Mouse (Mus musculus): ENCODE measurements at regions not wholly inside any gene's neighbourhood (a gene's known extent, or its start where the extent isn't known, plus 50 kb on each side); places are given as distances from the start of the nearest gene placed in this dataset.

DNA sequence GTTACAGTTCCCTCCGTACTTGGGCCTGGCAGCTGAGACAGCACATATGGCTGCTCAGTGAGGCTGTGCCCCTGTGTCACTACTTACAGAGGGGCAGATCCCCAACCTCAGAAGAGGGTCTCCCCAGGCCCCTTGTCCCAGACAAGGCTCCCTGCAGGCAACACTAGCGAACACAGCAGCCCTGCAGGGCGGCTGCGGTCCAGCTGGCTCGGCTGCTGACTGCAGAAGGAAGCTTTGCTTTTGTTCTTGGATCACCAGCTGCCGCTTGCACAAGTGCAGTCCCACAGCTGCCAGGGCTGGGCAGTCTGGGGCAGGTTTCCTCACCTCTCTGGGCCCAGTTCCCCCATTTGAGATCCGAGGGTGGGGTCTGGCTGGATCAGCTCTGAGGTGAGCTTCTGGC lies 79.5 kb downstream of the Tpra1 start:
- TF ChIP-seq POLR2A (IDR thresholded peaks at IDR 0.05; ENCODE audit: borderline replicate concordance, extremely low read depth, insufficient read depth, insufficient read length) = no peak
- Histone ChIP-seq H3K9ac (ENCODE audit: low read depth, low read length, severe bottlenecking) (no peak overlapping the region), H3K4me2 (replicated peaks; ENCODE audit: low read depth, low read length, severe bottlenecking) (no peak overlapping the region), H3K27me3 (ENCODE audit: control insufficient read depth, insufficient read depth, low read length) (no peaks in the 10 kb centered on the region), H3K4me1 (ENCODE audit: control insufficient read depth, insufficient read depth, low read length) (no peaks in the 10 kb centered on the region), H3K27ac (replicated peaks; ENCODE audit: low read depth, low read length) (no peak overlapping the region), H3K9me3 (ENCODE audit: control insufficient read depth, low read length) (no peaks in the 10 kb centered on the region), H3K4me3 (replicated peaks; ENCODE audit: low read length) (no peak overlapping the region), H3K36me3 (ENCODE audit: control insufficient read depth, insufficient read depth, low read length) (no peaks in the 10 kb centered on the region)
- WGBS = 18% methylated on average over 7 of the region's 7 CpGs
- DNase-seq (ENCODE audit: low spot score) (no peak), ATAC-seq (ENCODE audit: low FRiP score, low read depth) (peak; percentile 32; the same call in 1 of the 2 replicates)

GRCm38 (mm10) chr6:88984170-88984569 lies 82.1 kb downstream of the Tpra1 start:
- no peak for ATAC-seq (ENCODE audit: low FRiP score, low read depth)
- WGBS = 76% methylated on average over 4 of the region's 4 CpGs
- no peak overlapping the region for H3K27ac ChIP-seq (replicated peaks; ENCODE audit: low read depth, low read length)

GRCm38 (mm10) chr6:88984863-88985262 lies 82.8 kb downstream of the Tpra1 start:
- no peaks in the 10 kb centered on the region for H3K36me3 ChIP-seq (ENCODE audit: control insufficient read depth, insufficient read depth, low read length)
- no peaks in the 10 kb centered on the region for H3K27me3 ChIP-seq (ENCODE audit: control insufficient read depth, insufficient read depth, low read length)
- no peak overlapping the region for H3K27ac ChIP-seq (replicated peaks; ENCODE audit: low read depth, low read length)
- H3K4me3 ChIP-seq (replicated peaks; ENCODE audit: low read length) = no peak overlapping the region
- H3K9me3 ChIP-seq (ENCODE audit: control insufficient read depth, low read length) = no peaks in the 10 kb centered on the region
- no peak for TF ChIP-seq POLR2A (IDR thresholded peaks at IDR 0.05; ENCODE audit: borderline replicate concordance, extremely low read depth, insufficient read depth, insufficient read length)
- H3K4me1 ChIP-seq (ENCODE audit: control insufficient read depth, insufficient read depth, low read length) = no peaks in the 10 kb centered on the region
- no peak overlapping the region for H3K9ac ChIP-seq (ENCODE audit: low read depth, low read length, severe bottlenecking)
- H3K4me2 ChIP-seq (replicated peaks; ENCODE audit: low read depth, low read length, severe bottlenecking) = no peak overlapping the region
- DNase-seq (ENCODE audit: low spot score) = no peak
- WGBS = 45% methylated on average over 4 of the region's 4 CpGs
- no peak for ATAC-seq (ENCODE audit: low FRiP score, low read depth)

More at GRCm38 (mm10) chr6:88984170-88984569, 82.1 kb downstream of the Tpra1 start:
- H3K4me2 ChIP-seq (replicated peaks; ENCODE audit: low read depth, low read length, severe bottlenecking) = no peak overlapping the region
- H3K4me3 ChIP-seq (replicated peaks; ENCODE audit: low read length) = no peak overlapping the region
- TF ChIP-seq POLR2A (IDR thresholded peaks at IDR 0.05; ENCODE audit: borderline replicate concordance, extremely low read depth, insufficient read depth, insufficient read length) = no peak
- no peaks in the 10 kb centered on the region for H3K27me3 ChIP-seq (ENCODE audit: control insufficient read depth, insufficient read depth, low read length)
- H3K4me1 ChIP-seq (ENCODE audit: control insufficient read depth, insufficient read depth, low read length) = no peaks in the 10 kb centered on the region
- DNase-seq (ENCODE audit: low spot score) = no peak
- H3K36me3 ChIP-seq (ENCODE audit: control insufficient read depth, insufficient read depth, low read length) = no peaks in the 10 kb centered on the region
- H3K9ac ChIP-seq (ENCODE audit: low read depth, low read length, severe bottlenecking) = no peak overlapping the region
- no peaks in the 10 kb centered on the region for H3K9me3 ChIP-seq (ENCODE audit: control insufficient read depth, low read length)

DNA sequence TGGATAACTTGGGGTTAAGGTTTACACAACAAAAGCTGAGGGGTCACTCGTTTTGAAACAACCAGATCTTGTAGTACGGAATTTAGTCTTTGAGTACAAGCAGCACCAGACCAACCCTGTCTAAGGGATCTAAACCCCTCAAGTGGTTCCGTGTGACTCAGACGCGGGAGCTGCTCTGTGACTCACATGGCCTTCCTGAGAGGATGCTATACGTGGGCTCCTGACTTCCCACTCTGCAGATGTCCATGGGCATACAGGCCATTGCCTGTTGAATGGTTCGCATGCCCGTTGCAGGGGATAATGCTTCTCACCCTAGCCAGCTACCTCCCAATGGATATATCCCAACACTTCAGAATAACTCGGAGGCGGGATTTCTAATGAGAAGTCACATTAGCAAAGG lies 86.5 kb downstream of the Tpra1 start:
- ATAC-seq (ENCODE audit: low FRiP score, low read depth) = no peak
- WGBS = 91% methylated on average over 10 of the region's 10 CpGs
- no peak overlapping the region for H3K9ac ChIP-seq (ENCODE audit: low read depth, low read length, severe bottlenecking)
- no peak overlapping the region for H3K4me2 ChIP-seq (replicated peaks; ENCODE audit: low read depth, low read length, severe bottlenecking)
- no peak overlapping the region for H3K4me3 ChIP-seq (replicated peaks; ENCODE audit: low read length)
- no peak for TF ChIP-seq POLR2A (IDR thresholded peaks at IDR 0.05; ENCODE audit: borderline replicate concordance, extremely low read depth, insufficient read depth, insufficient read length)
- no peaks in the 10 kb centered on the region for H3K9me3 ChIP-seq (ENCODE audit: control insufficient read depth, low read length)
- no peak for DNase-seq (ENCODE audit: low spot score)
- H3K4me1 ChIP-seq (ENCODE audit: control insufficient read depth, insufficient read depth, low read length) = no peaks in the 10 kb centered on the region
- no peaks in the 10 kb centered on the region for H3K36me3 ChIP-seq (ENCODE audit: control insufficient read depth, insufficient read depth, low read length)
- no peak overlapping the region for H3K27ac ChIP-seq (replicated peaks; ENCODE audit: low read depth, low read length)
- H3K27me3 ChIP-seq (ENCODE audit: control insufficient read depth, insufficient read depth, low read length) = no peaks in the 10 kb centered on the region

DNA sequence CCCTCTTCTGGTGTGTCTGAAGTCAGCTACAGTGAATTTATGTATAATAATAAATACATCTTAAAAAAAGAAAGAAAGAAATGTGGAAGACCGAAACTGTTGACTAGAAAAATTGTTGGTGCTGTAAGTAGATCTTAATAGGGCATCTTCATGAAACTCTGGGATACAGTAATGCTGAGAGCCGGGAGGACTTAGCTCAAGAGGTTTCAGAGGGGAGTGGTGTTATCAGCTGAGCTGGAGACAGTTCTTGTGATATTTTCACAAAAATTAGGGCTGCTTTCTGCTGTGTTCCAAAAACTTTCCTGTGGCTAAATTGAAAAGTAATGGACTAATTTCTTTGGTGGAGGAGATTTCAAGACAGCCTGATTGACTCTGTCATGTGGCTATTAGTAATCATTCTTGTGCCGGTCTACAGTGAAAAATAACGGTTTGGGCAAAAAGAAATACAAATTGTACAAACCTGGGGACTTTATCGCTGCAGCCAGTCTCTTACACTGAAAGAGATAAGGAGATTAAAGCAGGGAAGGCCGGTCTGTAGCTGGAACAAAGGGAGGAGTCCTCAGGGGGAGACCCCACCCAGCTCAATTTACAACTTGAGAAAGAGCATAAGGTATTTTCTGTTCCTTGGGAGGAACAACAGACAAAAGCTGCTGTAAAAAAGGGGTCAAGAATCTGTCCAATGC lies 87.7 kb downstream of the Tpra1 start:
- H3K4me2 ChIP-seq (replicated peaks; ENCODE audit: low read depth, low read length, severe bottlenecking) = no peak overlapping the region
- no peak overlapping the region for H3K4me3 ChIP-seq (replicated peaks; ENCODE audit: low read length)
- no peak for TF ChIP-seq POLR2A (IDR thresholded peaks at IDR 0.05; ENCODE audit: borderline replicate concordance, extremely low read depth, insufficient read depth, insufficient read length)
- H3K9ac ChIP-seq (ENCODE audit: low read depth, low read length, severe bottlenecking) = no peak overlapping the region
- no peak overlapping the region for H3K27ac ChIP-seq (replicated peaks; ENCODE audit: low read depth, low read length)
- no peaks in the 10 kb centered on the region for H3K4me1 ChIP-seq (ENCODE audit: control insufficient read depth, insufficient read depth, low read length)
- ATAC-seq (ENCODE audit: low FRiP score, low read depth) (no peak), DNase-seq (ENCODE audit: low spot score) (no peak)
- H3K9me3 ChIP-seq (ENCODE audit: control insufficient read depth, low read length) = no peaks in the 10 kb centered on the region
- WGBS = 61% methylated on average over 6 of the region's 6 CpGs
- H3K36me3 ChIP-seq (ENCODE audit: control insufficient read depth, insufficient read depth, low read length) = no peaks in the 10 kb centered on the region
- no peaks in the 10 kb centered on the region for H3K27me3 ChIP-seq (ENCODE audit: control insufficient read depth, insufficient read depth, low read length)
